Mouse (Mus musculus) lung, postnatal 36 days (tissue): ENCODE measurements around the gene Ier3.
A peak's percentile ranks its signal among the peaks of the same experiment; 100 is the strongest.

ENCODE experiments used
- DNase-seq: peaks from one replicate; pipeline ENCODE4 v3.0.0; 2022; ENCODE audit warnings: mixed read lengths

Ier3 gene

DNA sequence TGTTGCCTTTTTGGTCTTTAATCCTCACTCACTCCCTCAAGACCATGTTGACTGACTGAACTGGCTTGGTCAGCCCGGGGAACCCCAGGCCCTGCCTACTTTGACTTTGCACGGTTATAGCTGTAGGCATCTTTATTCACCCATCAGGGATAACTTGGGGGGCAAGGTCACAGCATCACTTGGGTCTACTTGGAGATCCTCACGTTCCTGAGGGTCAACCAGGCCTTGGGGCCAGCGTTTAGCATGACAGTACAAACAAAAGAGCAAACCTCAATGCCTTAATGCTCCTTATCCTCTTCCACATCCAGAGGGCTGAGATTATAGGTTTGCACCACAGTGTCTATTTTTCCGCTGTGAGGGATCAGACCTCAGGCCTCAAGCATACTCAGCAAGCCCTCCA, 9.2 kb upstream of the Ier3 start:
- no peak for DNase-seq

DNA sequence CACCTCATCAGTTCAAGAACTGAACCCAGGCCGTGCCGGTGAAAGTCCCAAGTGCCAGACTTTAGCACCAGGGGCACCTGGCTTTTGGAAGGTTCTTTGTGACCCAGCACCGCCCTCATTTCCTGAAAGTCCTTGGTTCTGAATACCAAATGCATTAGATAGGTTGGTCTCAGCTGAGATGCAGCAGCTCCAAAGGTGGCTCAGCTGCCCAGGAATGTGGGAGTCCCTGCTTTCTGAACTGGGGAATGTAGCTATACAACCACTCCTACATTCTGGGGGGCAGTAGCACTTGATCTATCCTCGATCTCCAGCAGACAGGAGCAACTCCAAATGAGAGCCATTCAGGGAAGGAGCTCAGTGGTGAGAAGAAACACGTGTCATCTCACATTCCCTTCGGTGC, 8.7 kb upstream of the Ier3 start:
- DNase-seq, result no peak

DNA sequence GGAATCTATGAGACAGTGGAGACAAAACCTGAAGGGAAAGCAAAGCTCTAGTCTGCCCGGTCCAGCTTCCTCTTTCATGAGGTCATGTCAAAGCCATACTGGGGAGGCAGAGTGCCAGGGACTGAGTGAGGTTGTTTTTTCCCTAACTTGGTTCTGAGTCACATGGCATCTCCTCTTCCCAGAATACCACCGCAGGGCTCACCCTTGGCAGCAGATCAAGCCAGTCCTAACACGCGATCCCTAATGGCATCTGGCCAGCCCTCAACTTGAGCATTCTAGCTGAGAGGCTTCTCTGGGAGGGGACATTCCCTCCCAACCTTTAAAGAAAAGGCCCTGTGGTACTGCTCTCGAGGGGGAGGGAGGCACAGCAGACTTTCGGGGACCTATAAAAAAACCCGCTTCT, 8.2 kb upstream of the Ier3 start:
- DNase-seq, result peak; percentile 99

DNA sequence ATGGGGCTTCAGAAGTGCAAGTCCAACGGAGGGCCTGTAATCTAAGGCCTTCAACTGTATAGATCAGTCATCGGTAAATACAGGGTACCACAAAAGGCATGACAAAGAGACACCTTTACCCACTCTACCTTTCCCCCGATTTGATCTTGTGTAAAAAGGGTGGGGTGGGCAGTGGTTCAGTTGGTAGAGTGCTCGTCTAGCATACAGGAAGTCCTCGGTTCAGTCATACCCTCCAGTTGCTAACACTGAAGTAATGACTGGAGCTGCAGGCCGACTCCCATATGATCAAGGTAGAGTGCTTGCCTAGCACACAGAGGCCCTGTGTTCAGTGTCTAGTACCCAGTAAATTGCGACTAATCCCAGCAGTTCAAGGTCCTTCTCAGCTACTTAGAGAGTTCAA, 7.8 kb upstream of the Ier3 start:
- DNase-seq, result peak; percentile 61

DNA sequence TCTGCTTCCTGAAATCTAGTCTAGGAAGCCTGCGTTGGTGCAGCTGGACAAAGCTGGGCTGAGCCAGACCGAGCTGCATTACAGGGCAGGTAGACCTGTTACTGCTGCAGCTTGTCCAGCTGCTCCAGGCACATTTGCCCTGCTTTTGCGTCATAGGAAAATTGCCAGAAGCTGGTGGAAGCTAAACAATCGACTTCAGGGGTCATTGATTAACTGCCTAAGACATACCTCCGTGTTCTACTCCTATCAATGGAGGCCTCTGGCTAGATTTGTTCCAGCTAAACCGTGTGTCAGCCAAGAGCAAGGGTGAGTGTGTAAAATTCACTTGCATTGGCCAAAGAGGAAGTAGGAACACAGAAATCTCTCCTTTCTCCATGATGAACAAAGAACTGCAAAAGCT, 6.8 kb upstream of the Ier3 start:
- no peak for DNase-seq

DNA sequence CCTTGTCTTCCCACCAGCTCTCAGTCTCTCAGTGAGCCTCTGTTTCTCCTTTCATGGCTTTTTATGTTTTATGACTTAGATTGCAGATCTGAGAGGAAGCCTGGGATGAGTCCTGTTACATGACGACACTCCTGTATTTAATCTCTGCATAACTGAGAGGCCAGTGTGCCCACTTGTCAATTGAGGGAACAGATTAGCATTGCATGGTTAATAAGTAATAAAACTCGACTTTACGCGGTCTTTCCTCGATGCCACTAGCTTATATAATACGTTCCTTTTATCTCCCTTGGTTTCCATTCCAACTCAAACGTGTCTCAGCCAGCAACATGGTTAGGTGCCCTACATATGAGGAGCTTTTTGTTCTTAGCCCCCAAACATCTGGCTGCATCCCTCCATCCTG, 5.6 kb upstream of the Ier3 start:
- no peak for DNase-seq

DNA sequence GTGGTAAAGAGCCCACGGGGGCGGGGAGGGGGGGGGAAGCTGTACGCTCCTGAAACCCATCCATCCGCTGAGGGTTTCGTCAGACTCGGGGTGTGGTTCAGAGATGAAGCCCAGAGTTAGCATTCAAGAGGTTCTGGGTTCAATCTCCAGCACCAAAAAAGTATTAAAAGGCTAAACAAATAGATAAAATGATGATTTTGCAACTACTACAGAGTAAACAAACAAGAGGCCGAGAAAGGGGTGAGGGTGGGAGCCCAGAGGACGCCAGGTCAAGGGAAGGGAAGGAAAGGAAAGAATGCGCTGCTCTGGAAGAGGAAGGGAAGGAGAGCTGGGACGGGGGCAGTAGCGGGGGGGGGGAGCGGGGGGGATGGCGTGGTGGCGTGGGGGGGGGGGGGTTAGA, 4.8 kb upstream of the Ier3 start:
- DNase-seq, result no peak

DNA sequence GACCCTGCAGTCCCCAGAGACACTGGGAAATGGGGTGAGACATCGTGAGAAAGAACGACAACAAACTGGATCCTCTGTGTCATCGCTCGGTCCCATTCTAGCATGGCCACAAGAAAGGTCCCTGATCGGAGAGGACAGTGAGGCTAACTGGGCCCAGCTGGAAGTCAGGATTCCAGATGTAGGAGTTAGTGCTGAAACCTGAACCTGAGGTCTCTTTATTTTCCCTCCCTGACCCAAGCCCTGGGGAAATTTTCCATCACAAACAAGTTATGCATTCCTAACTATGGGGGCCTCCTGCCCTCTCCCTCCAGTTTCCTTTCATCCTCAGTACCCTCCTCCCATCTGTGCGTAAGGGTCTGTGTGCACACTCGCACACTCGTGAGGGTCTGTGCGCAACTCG, 4.3 kb upstream of the Ier3 start:
- no peak for DNase-seq

DNA sequence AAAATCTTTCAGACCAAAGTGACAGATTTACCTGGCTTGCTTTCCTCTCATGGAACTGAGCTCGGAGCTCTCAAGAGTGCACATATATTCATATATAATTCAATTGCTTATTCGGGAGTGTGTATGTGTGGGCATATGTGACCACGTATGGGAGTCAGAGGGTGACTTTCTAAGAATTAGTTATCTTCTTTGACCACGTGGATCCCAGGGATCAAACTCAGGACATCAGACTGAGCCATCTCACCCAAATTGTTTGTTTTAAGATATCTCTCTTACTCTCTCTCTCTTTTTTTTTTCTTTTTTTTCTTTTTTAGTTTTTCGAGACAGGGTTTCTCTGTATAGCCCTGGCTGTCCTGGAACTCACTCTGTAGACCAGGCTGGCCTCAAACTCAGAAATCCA, 1.4 kb upstream of the Ier3 start:
- no peak for DNase-seq

DNA sequence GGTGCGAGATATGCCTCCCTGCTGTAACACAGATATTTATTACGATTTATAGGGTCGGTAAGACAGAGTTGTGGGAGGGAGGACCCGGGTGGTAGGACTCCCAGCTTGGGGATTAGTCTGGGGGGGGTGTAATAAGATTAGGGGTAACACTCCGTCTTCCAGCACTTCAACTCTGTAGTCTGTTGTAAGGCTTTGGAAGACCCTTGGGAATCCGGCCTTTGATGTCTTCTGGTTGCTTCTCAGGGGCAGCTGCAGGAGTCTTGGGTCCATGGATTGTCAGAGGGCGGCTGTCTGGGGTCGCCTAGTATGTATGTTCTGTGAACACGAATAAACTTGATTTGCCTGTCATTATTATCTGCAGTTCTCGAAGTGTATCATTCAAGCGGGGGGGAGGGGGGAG, 1.1 kb downstream of the Ier3 start:
- DNase-seq, result no peak

DNA sequence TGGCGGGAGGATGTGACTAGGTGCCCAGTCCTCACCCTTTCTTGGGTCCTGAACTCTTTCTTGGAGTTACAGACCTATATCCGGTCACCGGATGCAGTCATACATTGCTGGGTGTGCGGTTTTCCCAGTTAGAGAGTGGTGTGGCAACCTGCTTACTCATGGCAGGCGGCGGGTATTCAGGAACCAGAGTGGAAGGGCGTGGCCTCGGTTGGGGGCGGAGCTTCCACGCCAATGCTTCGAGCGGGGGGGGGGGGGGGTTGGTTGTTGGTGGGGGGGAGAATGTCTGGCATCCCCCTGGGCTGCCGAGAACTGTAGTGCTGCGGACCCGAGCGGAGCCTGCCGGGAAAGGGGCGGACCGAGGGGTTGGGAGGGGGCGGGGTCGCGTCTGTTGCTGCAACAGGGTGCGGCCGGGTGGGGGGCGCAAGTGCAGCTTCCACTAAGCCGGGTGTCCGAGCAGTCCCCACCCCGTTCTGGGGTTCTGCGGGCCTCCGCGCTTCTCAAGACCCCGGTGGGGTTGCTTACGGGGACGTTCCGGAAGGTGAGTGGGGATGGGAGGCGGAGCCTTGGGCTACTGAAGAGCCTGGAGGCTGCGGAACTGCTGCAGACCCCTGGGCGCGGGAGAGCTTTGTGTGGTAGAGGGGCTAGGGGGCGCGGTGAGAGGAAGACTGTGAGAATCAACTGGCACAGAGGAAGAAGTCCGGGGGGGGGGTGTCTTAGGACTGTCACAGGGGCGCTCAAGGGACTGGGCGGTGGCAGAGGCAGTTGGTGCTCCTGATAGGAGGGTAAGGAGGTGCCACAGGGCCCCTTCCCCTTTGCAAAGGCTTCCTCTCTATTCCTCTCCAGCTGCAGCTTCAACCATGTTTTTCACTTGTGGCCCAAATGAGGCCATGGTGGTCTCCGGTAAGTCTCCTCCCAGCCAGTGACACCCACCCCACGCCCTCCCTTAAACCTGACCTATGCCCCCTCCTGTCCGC, 1.8 kb downstream of the Ier3 start, which contains the start of gene Flot1:
Gene Flot1 (plus strand): TSS at position 267 of the 974 bp plus-strand sequence.
- peak; percentile 96 for DNase-seq

DNA sequence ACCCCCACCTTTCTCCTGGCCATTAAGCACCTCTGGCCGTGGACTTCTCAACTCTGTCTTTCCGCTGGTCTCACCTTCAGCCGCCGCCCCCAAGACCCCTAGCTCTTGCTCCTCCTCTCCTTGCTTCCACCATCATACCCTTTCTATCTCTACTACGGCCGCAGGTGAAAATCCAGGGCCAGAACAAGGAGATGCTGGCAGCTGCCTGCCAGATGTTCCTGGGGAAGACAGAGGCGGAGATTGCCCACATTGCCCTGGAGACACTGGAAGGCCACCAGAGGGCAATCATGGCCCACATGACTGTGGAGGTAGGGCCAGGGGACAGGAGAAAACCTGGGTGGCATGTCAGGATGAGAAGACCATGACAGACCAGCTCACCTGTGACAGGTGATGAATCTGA, 2.9 kb downstream of the Ier3 start:
- no peak for DNase-seq

DNA sequence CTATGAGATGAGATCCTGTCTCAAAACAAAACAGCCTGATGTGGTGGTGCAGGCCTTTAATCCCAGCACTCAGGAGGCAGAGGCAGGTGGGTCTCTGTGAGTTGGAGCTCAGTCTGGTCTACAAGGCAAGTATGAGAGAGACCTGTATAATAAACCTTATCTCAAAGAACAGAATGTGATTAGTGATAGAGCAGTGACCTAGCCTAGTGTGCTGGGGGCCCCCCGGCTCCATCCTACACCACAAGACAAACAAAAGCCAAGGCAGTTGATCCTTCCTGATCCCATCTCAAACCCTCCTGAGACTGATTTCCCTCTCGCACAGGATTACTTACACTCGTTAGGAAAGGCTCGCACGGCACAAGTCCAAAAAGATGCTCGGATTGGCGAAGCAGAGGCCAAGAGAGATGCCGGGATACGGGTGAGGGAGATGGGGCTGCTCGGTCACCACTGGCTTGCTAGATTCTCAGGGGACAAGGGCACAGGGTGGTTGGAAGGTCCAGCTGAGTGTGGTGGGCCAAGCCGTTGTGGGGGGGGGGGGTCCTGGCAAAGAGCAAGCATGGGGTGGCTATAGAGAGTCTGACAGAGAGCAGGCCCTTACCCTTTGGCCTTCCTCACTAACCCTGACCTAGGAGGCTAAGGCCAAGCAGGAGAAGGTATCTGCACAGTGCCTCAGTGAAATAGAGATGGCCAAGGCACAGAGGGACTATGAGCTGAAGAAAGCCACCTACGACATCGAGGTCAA, 3.8 kb downstream of the Ier3 start:
- no peak for DNase-seq

DNA sequence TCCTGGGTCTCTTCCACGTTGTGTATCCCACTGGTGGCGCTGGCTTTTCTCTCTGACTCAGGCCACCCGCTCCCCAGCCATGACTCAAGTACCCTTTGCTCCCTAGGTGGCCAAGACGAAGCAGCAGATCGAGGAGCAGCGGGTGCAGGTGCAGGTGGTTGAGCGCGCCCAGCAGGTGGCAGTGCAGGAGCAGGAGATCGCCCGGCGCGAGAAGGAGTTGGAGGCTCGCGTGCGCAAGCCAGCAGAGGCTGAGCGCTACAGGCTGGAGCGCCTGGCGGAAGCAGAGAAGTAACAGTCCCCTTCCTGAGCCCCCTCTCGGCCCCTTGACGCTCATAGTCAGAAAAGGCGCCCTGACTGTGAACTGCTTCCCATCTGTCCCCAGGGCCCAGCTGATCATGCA, 8.3 kb downstream of the Ier3 start:
- DNase-seq, result peak; percentile 92

DNA sequence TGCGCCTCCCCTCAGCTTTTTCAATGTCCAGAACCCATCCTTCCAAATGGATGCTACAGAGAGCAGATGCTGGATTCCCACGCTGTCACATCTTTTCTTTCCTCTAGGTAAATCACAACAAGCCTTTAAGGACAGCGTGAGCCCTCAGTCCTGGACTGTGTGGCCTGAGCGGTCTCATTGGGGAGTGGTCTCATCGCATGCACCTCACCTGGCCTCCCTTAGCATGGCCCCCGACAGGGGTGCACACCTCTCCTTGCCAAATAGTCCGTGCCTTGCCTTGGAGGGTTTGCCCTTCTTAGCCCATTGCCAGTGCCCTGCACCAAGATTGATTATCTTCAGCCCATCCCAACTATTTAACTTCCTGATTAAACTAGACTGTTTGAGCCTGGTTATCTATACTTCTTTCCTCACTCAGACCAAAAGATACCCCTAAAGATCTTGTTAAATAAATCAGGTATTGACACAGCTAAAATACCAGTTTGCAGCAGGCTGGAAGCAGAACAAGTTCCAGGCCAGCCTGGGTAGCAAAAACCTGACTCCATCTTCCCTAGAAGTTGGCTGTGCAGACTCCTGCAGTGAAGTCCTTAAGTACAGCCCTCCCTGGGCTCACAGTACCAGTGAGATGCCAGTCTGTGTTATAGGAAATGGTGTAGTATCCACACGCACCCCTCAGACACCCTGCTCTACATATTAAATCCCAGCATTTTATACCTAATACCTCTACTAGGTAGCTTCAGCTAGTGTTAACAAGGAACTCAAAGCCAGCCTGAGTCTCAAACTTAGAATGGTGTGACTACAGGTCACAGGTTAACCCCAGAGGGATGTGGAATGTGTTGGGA, 11.1 kb downstream of the Ier3 start:
- no peak for DNase-seq

DNA sequence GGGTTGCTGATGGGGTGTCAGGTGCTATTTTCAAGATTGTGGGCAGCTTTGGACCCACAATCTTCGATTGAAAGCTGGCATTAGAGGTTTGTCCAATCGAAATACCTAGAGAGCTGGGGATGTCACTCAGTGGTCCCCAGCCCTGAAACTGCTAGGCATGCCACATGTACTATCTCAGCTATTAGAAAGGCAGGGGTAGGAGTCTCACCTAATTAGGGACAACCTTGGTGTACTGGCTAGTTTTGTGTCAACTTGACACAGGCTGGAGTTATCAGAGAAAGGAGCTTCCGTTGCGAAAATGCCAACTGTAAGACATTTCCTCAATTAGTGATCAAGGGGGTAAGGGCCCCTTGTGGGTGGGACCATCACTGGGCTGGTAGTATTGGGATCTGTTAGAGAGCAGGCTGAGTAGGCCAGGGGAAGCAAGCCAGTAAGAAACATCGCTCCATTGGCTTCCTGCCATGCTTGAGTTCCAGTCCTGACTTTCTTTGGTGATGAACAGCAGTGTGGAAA, 11.8 kb downstream of the Ier3 start:
- DNase-seq, result no peak

DNA sequence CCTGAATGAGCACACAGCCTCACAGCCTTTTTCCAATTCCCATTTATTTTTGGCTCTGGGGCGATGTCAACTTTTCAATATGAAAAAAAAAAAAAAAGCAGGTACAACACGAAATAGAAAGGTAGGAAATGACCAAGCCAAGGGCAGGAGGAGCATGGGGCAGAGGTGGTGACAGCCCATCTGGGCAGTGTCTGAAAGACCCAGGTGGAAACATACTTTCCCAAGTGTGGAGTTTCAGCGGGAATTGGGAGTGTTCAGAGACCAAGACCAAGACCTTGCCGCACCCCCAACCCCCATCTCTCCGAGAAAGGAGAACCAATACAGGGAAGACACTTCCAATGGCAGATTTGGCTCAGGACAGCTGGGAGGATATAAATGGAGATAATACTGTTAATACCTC, 12.4 kb downstream of the Ier3 start:
- no peak for DNase-seq

DNA sequence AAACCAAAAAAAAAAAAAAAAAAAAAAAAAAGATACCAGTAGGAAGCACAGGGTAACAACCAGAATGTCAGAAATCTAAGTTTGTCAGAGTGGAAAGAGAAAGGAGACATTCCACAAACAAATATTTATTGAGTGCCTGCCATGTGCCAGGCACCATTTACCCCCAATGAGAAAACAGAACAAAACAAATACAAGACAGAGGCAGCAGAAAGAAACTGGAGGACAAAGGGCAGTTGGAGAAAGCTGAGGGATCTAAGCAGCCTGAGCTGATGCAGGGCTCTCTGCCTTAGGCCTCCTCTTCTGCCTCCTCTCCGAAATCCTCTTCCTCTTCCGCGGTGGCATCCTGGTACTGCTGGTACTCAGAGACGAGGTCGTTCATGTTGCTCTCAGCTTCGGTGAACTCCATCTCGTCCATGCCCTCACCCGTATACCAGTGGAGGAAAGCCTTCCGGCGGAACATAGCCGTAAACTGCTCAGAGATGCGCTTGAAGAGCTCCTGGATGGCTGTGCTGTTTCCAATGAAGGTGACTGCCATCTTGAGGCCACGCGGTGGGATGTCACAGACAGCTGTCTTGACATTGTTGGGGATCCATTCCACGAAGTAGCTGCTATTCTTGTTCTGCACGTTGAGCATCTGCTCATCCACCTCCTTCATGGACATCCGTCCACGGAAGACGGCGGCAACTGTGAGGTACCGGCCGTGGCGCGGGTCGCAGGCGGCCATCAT, 13.4 kb downstream of the Ier3 start:
- DNase-seq, result no peak

DNA sequence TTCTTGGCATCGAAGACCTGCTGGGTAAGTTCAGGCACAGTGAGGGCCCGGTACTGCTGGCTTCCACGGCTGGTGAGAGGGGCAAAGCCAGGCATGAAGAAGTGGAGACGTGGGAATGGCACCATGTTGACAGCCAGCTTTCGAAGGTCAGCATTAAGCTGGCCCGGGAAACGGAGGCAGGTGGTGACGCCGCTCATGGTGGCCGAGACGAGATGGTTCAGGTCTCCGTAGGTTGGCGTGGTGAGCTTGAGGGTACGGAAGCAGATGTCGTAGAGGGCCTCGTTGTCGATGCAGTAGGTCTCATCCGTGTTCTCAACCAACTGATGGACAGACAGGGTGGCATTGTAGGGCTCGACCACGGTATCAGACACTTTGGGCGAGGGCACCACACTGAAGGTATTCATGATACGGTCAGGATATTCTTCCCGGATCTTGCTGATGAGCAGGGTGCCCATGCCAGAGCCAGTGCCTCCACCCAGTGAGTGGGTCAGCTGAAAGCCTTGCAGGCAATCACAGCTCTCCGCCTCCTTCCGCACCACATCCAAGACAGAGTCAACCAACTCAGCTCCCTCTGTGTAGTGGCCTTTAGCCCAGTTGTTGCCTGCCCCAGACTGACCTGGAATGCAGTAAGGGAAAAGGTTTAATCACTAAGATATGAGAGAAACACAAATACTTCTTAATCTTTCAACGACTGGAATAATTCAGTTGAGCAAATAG, 14.1 kb downstream of the Ier3 start:
- DNase-seq, result no peak

DNA sequence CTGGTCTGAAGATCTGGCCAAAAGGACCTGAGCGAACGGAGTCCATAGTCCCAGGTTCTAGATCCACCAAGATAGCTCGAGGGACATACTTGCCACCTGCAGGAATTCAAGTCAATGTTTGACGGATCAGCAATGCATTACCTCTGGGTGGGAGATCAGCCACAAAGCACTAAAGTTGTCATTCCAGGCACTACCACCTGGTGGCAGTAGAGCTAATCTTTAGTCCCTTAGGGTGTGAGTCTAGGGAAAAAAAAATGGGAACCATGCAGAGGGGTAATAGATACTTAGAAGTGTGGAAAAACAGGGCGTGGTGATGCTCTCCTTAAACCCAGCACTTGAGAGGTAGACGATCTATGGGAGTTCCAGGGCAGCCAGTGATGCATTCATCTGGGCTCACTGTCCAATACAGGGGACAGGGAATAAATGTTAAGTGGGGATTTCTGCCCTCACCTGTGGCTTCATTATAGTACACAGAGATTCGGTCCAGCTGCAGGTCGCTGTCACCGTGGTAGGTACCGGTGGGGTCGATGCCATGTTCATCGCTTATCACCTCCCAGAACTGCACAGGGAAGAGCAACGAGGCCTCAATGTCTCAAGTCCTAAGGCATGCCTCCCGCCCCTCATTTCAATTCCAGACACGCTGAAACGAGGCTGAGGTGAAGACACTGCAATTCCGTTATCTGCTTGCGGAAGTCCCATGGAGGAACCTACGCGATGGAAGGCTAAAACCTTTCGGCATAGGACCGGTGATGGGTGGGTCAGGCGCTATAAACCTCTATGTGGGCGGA, 14.9 kb downstream of the Ier3 start:
- peak; percentile 95 for DNase-seq

DNA sequence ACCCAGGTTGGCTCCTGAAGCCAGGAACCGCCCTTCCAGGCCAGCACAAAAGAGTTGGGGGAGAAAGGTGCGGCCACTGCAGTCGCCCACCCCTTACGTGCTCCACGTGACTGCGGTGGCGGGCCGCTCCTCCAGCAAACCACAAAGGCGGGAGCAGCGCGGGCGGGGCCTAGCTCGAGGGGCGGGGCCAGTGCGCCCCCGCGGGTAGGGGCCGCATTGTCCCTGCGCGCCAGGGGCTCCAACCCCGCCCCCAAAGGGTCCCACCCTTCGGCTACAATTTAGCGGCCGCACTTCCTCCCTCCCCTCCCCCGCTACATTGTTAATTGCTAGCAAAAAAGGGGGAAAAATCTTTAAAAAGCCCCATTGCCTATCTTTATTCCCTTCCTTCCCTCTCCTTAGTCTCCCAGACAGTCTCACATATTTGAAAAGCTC, 15.5 kb downstream of the Ier3 start:
- DNase-seq, result peak; percentile 91
